Mouse (Mus musculus) cerebellum, adult 2 months (tissue): ENCODE results near the gene Tbx21. TPM values are rescaled to one million over a fixed set of nuclear protein-coding genes. Genes with fewer than 3 reads are reported as not detected.

Experiments
- DNase-seq, 2 experiments: peaks; one replicate each; pipeline ENCODE4 v3.0.0; 2021
- H3K27ac ChIP-seq: fragments of 200-500 bp; 2 replicates; pipeline ENCODE4 v1.5.1; 2012; ENCODE audit warnings: low read length, control low read depth, inconsistent platforms; ENCODE audit not compliant: insufficient read depth
- H3K27me3 ChIP-seq: fragments of 200-500 bp; 2 replicates; pipeline ENCODE4 v1.6.1; 2012; ENCODE audit warnings: inconsistent platforms, mild to moderate bottlenecking, low read length, moderate library complexity; ENCODE audit not compliant: control insufficient read depth, insufficient read depth
- H3K4me1 ChIP-seq: fragments of 200-500 bp; 2 replicates; pipeline ENCODE4 v1.6.1; 2011; ENCODE audit warnings: low read length; ENCODE audit not compliant: control insufficient read depth, insufficient read depth
- H3K4me3 ChIP-seq: fragments of 200-500 bp; replicated peaks from 2 replicates; pipeline ENCODE3; 2011; ENCODE audit warnings: mild to moderate bottlenecking, low read depth, low read length, control low read depth; ENCODE audit not compliant: insufficient read depth
- CTCF ChIP-seq: fragments of 200-500 bp; IDR thresholded peaks from 2 replicates; pipeline ENCODE4 v1.5.1; 2011; ENCODE audit warnings: low read depth, mild to moderate bottlenecking, control low read depth, low read length, moderate library complexity, borderline replicate concordance; ENCODE audit not compliant: insufficient read depth
- POLR2A ChIP-seq: fragments of 200-500 bp; IDR thresholded peaks from 2 replicates; pipeline ENCODE4 v1.6.1; 2011; ENCODE audit warnings: low read length, control low read depth, borderline replicate concordance; ENCODE audit not compliant: insufficient read depth
- WGBS: fragments of 180-500 bp; shearing (Covaris S2); methylation state at CpG from one replicate; pipeline ENCODE4 v1.1.7; 2018; 5-methylcytosine and 5-hydroxymethylcytosine counted together
- polyA plus RNA-seq: library from polyadenylated mRNA; depleted of rRNA; stranded (reverse); fragments of >200 nt; gene quantifications from 2 replicates; pipeline ENCODE4 v1.2.3, GENCODE M21; 2012; rRNA removed

Tbx21 gene
- polyA plus RNA-seq, 1 experiment, result 0.03 TPM

DNA sequence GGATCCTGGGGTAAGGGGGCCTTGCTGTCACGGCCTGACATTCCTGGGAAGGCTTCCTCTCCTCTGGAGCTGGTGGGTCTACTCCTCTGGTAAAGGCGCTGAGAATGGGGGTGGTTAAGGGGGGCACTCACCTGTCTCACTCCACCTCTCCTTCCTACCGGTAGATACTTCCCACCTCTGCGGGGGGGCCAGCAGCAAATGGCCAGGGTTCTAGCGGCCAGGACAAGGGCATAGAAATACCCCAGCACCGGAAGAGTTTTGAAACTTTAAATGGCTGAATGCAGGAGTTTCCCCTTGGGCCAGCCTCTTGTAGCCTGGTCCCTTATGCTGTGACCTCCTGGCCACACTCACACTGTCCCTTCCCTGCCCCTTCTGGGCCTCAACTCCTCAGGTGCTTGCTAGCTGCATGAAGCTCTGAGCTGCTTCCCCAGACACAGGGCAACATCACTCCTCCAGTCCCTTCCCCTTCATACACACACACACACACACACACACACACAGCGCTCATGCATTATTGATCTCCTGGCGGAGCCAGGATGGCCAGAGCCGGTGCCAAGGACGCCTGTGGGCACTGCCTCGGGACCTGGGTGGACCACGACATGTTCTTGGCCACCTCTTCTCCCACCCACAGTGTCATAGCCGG is 64.1 kb downstream of the Tbx21 start:
- peaks cover 14% of the 10 kb centered on the region for H3K4me1 ChIP-seq
- TF ChIP-seq POLR2A, result no peak
- TF ChIP-seq CTCF, result no peak
- H3K27ac ChIP-seq, result peak overlapping the region; percentile 40
- peak in 1 of 2 experiments; percentile 37 for DNase-seq
- under 1% methylated on average over 13 of the region's 13 CpGs for WGBS
- no peaks in the 10 kb centered on the region for H3K27me3 ChIP-seq
- peak overlapping the region; percentile 69 for H3K4me3 ChIP-seq

DNA sequence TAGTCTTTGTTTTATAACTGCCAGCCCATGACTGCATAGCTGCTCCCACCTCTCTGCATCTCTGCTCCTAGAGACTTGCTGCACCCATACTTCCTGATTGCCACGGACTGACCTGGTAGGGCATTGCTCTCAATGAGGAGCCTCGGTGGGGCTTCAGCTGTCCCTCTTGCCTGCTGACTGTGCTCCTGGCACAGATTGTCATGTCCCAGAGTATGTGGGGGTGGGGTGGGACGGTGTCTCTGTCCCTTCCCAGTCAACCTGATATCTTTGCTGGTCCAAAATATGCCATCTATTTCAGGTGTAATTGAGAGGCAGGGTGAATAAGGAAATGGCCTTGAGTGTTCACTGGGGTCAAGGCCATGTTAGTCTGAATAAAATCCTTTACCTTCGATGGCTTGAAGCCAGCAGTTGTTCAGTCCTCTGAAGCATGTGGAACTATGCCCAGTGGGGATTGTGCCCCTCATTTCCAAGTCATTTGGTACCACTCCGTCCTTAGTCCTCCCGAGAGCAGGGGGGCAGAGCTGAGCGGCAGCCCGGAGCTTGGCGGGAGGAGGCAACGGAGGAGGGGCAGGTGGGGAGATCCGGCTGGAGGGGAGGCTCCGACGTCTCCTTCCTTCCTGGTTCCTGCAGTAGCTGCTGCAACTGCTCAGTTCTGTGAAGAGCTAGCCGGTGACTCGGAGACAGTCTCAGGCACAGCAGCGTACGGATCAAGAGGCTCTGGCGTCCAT is 64.8 kb downstream of the Tbx21 start, which contains the start of gene Osbpl7:
Osbpl7 (plus strand) TSS at position 413 of the 728 bp plus-strand sequence.
- H3K4me1 ChIP-seq, result peaks cover 14% of the 10 kb centered on the region
- peak; percentile 75 to 77 for DNase-seq
- under 1% methylated on average over 18 of the region's 18 CpGs for WGBS
- peak within 1 kb of the TSS; percentile 40 for H3K27ac ChIP-seq
- peak; percentile 42; the same call in 1 of the 2 replicates for TF ChIP-seq CTCF
- peak; percentile 72; the same call in 1 of the 2 replicates for TF ChIP-seq POLR2A
- H3K27me3 ChIP-seq, result no peaks in the 10 kb centered on the region
- H3K4me3 ChIP-seq, result peak within 1 kb of the TSS; percentile 69

DNA sequence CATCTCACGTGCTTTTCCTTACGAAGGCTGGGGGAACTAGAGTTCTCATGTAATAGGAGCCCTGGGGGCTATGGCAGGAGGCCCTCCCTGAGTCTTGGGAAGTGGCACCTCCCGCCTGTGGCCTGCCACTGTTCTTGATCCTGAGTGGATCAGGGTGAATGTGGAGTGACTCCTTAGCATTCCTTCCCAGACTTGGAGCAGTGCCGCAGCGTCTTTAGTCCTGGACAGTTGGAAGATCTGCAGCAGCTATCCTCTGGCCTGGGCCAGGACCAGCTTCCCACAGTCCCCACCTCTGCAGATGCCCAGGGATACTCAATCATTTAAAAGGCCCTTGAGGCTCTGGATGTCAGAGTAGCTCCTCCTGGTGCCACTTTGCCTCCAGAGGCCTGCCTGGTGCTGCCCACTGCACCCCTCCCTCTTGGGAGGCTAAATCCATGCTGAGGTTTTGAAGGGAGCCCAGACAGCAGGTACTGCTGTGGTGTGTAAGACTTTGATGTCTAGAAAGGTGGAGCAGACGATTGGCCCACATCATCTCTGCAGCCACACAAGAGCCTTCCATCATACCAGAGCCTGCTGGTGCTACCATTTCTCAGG is 65.5 kb downstream of the Tbx21 start:
- H3K4me3 ChIP-seq, result no peak overlapping the region
- TF ChIP-seq POLR2A, result no peak
- TF ChIP-seq CTCF, result no peak
- H3K27me3 ChIP-seq, result no peaks in the 10 kb centered on the region
- no peak for DNase-seq
- H3K27ac ChIP-seq, result no peak overlapping the region
- WGBS, result 85% methylated on average over 6 of the region's 6 CpGs
- peaks cover 14% of the 10 kb centered on the region for H3K4me1 ChIP-seq

DNA sequence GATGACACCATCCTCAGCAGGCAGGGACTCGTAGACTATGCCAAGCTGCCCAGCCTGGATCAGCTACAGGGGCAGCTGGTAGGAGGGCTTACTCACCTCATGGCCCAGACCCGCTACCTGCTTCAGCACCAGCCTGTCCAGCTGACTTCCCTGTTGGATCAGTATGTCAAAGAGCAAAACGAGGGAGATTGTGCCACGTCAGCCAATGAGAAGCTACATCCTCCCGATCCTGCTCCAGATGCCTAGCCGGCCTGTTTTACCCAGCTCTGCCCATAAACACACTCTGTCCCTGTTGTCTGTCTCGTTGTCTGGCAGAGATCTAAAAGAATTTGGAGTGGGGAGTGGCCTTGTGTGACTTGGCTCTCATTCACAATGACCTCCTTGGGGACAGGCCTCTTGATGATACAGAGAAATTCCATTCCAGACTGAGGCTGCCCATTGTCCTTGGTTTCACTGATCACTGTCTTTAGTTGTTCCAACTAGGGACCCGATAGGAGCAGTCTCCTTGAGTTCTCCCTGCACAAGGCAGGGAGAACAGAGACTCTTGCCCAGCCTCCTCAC is 67.0 kb downstream of the Tbx21 start:
- no peaks in the 10 kb centered on the region for H3K27me3 ChIP-seq
- 41% methylated on average over 8 of the region's 8 CpGs for WGBS
- no peak for TF ChIP-seq CTCF
- no peak for TF ChIP-seq POLR2A
- H3K4me1 ChIP-seq, result peaks cover 14% of the 10 kb centered on the region
- no peak for DNase-seq
- H3K4me3 ChIP-seq, result no peak overlapping the region
- H3K27ac ChIP-seq, result no peak overlapping the region

Other genes with a start within 250 kb of the Tbx21 start
- gene Cdk5rap3, start 198.8 kb downstream of the Tbx21 start, polyA plus RNA-seq, result 40.7 and 41.2 TPM in 2 replicates
- gene Prr15l, start 187.2 kb downstream of the Tbx21 start, polyA plus RNA-seq, result not detected in 2 replicates
- 55.4 and 59.5 TPM in 2 replicates for gene Pnpo, start 171.3 kb downstream of the Tbx21 start, polyA plus RNA-seq
- 15.4 and 18.4 TPM in 2 replicates for gene Sp2, start 132.4 kb downstream of the Tbx21 start, polyA plus RNA-seq
- 1.4 and 2.1 TPM in 2 replicates for gene Sp6, start 101.9 kb downstream of the Tbx21 start, polyA plus RNA-seq
- 12.2 and 13.9 TPM in 2 replicates for gene Scrn2, start 85.4 kb downstream of the Tbx21 start, polyA plus RNA-seq
- 1.2 and 1.4 TPM in 2 replicates for gene Lrrc46, start 73.9 kb downstream of the Tbx21 start, polyA plus RNA-seq
- gene Mrpl10, start 73.8 kb downstream of the Tbx21 start, polyA plus RNA-seq, result 83.5 and 88.5 TPM in 2 replicates
- 25.5 and 26.5 TPM in 2 replicates for gene Osbpl7, start 64.7 kb downstream of the Tbx21 start, polyA plus RNA-seq
- gene Tbkbp1, start 36.2 kb upstream of the Tbx21 start, polyA plus RNA-seq, result 94.3 and 97.7 TPM in 2 replicates
- gene Kpnb1, start 72.5 kb upstream of the Tbx21 start, polyA plus RNA-seq, result 82.0 and 83.9 TPM in 2 replicates
- gene Npepps, start 165.3 kb upstream of the Tbx21 start, polyA plus RNA-seq, result 97.4 and 103 TPM in 2 replicates
- 37.8 and 40.6 TPM in 2 replicates for gene Mrpl45, start 200.4 kb upstream of the Tbx21 start, polyA plus RNA-seq
- 0.62 and 0.87 TPM in 2 replicates for gene Gpr179, start 236.7 kb upstream of the Tbx21 start, polyA plus RNA-seq
- gene Socs7, start 247.2 kb upstream of the Tbx21 start, polyA plus RNA-seq, result 54.3 and 61.2 TPM in 2 replicates